Mouse (Mus musculus): ENCODE data around the gene Arhgef19. TPM values are rescaled to one million over a fixed set of nuclear protein-coding genes. Genes with fewer than 3 reads are reported as not detected.

The Arhgef19 gene
- total RNA-seq, 1 experiment from 2014 or later, result not detected

DNA sequence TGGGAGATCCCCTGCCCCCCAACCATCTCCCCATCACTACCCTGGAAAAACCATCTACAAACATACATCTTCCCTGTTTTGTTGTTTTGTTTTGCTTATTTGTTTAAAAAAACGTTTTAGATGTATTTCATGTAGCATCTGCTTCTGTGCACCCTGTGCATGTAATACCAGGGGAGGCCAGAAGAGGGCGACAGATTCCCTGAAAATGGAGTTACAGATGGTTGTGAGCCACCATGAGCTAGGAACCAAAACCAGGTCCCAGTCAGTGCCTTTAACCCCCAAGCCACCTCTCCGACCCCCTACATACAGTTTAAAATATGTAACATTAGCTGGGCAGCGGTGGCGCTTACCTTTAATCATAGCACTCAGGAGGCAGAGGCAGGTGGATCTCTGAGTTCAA is 18.1 kb downstream of the Arhgef19 start:
- no peak for ATAC-seq (ENCODE audit: extremely low read depth, insufficient number of reproducible peaks, low FRiP score, poor library complexity, severe bottlenecking)

- ATAC-seq (ENCODE audit: extremely low read depth, insufficient number of reproducible peaks, low FRiP score, poor library complexity, severe bottlenecking), result no peak
These were observed 20.1 kb downstream of the Arhgef19 start for GRCm38 (mm10) chr4:141259413-141259812.

DNA sequence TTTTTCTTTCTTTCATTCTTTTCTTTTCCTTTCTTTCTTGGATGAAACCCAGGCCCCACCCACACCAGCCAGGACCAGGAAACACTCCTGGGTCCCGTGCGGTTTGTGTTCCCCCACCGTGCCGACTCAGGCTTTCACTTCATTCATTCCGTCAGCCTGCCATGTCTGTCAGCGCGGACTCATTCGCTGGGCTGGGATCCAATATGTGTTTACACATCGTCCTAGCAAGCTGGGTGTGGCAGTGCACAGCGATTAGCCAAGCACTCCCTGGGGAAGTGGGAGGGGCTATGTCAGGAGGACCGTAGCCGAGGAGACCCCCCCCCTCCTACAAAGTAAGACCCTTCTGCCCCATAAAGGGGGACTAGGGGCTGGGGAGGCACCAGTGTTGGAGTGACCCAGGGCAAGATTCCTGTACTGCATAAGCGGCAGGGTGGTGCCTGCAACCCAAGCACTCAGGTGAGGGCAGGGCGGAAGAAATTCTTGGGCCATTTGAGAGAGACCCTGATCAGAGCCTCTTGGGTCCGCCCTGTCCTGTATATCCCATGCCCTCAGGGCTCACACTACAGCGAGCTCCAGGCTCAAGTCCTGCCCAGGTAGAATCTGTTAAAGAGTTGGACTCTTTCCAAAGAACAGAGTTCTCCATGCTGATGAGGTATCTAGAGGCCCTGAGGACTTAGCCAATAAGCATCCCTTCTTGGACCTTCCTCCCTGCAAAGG is 20.9 kb downstream of the Arhgef19 start:
- ATAC-seq (ENCODE audit: extremely low read depth, insufficient number of reproducible peaks, low FRiP score, poor library complexity, severe bottlenecking), result no peak

DNA sequence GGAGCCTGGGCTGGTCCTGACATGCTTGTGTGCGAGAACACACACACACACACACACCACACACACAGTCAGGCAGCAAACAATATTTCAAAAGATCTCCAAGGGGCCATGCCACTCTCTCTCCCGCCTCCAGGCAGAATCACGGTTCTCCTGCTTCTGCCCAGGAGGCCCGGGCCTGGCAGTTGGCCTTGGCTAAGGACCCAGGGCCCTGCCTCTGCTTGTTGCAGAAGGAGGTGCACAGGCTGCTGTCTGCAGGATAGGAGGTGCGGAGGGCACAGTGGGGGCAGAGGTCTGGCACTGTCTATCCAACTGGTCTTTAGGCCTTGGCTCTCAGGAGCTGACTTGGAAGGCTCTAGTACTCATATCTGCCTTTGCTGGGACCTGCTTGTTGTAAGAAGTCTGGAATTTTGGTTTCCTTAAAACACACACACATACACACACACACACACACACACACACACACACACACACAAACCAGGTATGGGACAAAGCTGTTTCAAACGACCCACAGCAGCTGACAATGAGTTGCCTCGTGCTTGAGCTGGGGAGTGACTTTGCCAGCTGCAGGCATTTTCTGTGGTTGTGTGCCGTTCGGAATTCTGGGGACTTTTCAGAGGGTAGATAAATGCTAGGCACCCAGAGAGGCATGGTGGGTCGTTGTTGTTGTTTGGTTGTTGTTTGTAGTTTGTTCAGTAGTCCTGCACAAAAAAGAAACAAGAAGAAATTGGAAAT is 23.8 kb downstream of the Arhgef19 start:
- no peak for ATAC-seq (ENCODE audit: extremely low read depth, insufficient number of reproducible peaks, low FRiP score, poor library complexity, severe bottlenecking)

DNA sequence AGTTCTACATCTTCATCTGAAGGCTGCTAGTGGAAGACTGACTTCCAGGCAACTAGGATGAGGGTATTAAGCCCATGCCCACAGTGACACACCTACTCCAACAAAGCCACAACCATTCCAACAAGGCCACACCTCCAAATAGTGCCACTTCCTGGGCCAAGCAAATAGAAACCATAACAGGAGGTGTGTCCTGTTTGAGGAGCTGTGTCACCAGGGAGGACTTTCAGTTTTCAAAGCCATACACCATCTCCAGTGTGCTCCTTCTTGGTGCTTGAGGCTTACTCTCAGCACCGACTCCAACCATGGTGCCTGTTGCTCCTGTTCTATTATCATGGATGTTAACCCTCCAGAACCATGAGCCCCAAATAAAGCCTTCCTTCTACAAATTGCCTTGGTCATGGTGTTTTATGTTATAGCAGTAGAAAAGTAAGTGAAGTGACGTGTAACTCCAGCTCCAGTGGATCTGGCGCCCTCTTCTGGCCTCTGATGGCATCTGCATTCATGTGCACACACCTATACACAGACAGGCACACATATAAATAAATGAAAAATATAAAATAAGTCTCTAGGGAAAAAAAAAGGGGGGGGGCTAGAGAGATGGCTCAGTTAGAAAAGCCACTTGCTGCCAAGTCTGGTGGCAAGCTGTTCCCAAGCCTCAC is 26.8 kb downstream of the Arhgef19 start:
- ATAC-seq (ENCODE audit: extremely low read depth, insufficient number of reproducible peaks, low FRiP score, poor library complexity, severe bottlenecking), result no peak

DNA sequence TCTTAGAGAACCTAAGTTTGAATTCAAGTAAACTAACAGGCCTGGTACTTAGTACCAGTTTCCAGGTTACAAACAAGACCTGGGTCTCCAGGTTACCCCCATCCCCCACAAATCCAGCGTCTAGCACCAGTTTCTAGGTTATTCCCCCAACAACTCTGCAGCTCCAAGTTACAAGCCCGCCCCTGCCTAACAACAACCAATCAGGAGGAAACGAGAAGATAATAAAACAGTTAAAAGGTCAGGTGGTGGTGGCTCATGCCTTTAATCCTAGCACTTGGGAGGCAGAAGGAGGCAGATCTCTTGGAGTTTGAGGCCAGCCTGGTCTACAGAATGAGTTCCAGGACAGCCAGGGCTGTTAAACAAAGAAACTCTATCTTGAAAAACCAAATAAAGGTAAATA is 28.0 kb downstream of the Arhgef19 start:
- ATAC-seq (ENCODE audit: extremely low read depth, insufficient number of reproducible peaks, low FRiP score, poor library complexity, severe bottlenecking), result no peak

- 0 out of 2 replicates have a peak, but pooled peaks have one; percentile 24 for ATAC-seq (ENCODE audit: extremely low read depth, insufficient number of reproducible peaks, low FRiP score, poor library complexity, severe bottlenecking)
These were observed 28.5 kb downstream of the Arhgef19 start for GRCm38 (mm10) chr4:141267837-141268236.

- ATAC-seq (ENCODE audit: extremely low read depth, insufficient number of reproducible peaks, low FRiP score, poor library complexity, severe bottlenecking), result no peak
These were observed 29.1 kb downstream of the Arhgef19 start for GRCm38 (mm10) chr4:141268350-141268749.

- no peak for ATAC-seq (ENCODE audit: extremely low read depth, insufficient number of reproducible peaks, low FRiP score, poor library complexity, severe bottlenecking)
These were observed 29.8 kb downstream of the Arhgef19 start for GRCm38 (mm10) chr4:141269080-141269479.

DNA sequence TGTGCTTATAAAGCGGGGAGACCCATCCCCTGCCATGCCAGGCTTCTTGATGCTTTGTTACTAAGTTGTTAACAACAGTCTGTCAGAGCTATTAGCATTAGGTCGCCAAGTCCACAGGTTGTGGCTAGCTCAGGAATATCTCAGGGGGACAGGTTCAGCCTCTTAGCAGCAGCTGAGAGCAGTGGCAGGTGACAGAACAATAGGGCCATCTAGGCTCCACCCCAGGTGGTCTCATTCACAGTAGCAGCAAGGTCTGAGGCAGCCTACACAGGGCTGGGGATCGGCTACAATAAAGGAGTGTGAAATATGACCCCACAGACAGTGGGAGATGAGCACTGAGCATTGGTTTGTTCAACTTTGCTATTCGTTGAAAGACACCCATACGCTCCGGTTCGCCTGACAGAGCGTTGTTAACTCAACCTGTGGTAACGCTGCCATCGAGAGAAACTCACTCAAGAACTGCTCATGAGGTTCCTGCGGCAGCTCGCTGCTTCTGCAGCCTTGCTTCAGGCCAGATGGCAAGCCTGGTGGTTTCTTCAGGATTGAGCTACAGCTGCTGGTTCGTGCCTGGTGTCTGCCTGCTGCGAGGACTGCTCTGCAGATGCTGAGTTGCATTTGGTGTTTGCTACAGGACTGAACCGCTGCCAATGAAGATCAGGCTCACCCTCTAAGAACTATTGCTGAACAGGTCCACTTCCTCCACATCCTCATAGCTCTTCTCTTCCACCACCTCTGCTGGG is 31.1 kb downstream of the Arhgef19 start:
- no peak for ATAC-seq (ENCODE audit: extremely low read depth, insufficient number of reproducible peaks, low FRiP score, poor library complexity, severe bottlenecking)

DNA sequence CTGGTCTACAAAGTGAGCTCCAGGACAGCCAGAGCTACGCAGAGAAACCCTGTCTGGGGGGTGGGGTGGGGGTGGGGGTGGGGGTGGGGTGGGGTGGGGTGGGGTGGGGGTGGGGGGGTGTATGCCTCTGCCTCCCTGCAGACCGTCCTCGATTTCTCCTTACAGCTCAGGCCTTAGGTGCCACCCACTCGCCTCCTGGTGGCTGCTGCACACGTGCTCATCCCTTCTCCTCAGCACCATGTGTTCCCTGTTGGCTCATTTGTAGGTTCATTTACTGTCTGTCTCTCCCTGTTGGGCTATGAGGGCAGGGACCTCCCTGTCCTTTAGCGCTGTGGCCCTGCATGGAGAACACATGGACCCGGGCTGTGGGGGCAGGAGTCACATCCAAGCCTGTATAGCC is 31.9 kb downstream of the Arhgef19 start:
- no peak for ATAC-seq (ENCODE audit: extremely low read depth, insufficient number of reproducible peaks, low FRiP score, poor library complexity, severe bottlenecking)

- ATAC-seq (ENCODE audit: extremely low read depth, insufficient number of reproducible peaks, low FRiP score, poor library complexity, severe bottlenecking), result no peak
These were observed 32.4 kb downstream of the Arhgef19 start for GRCm38 (mm10) chr4:141271721-141272120.

DNA sequence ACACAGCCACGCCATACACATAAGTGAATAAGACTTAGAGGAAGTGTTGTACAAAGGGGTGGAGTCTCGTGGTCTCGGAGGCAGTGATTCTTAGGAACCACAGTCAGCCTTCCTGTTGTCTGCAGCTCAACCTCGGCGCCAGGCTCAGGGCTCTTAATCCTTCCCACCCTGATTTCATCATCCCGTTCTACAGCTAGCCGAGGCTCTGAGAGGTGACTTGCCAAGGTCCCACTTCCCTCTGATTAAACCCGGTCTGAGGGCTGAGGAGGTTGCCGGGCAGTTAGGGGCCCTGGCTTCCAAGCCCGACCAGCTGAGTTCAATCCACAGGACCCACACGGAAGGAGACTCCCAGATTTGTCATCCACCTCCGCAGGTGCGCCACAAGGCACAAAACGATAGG is 33.6 kb downstream of the Arhgef19 start:
- peak; percentile 41 for ATAC-seq (ENCODE audit: extremely low read depth, insufficient number of reproducible peaks, low FRiP score, poor library complexity, severe bottlenecking)

DNA sequence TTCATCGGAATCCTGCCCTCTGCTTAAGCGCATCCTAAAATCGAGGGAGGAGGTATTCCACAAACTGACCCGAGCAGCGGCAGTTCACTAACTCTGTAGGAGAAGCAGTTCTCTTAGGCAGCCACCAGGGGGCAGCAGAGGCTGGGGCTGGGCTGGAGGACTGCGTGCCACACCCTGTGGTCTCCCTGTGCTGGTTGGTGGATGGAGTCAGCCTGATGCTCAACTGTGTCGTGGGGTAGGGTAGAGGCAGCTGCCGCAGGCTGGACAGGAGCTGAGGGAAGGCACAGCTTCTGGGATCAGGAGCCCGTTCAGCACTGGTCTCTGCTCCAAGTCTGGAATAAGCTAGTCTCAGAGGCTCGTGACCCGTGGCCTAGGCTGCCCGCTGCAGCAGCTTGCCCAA is 34.0 kb downstream of the Arhgef19 start:
- ATAC-seq (ENCODE audit: extremely low read depth, insufficient number of reproducible peaks, low FRiP score, poor library complexity, severe bottlenecking), result peak; percentile 74

GRCm38 (mm10) chr4:141274485-141275341 is 35.4 kb downstream of the Arhgef19 start:
- ATAC-seq (ENCODE audit: extremely low read depth, insufficient number of reproducible peaks, low FRiP score, poor library complexity, severe bottlenecking), result no peak

GRCm38 (mm10) chr4:141277157-141277556 is 37.9 kb downstream of the Arhgef19 start:
- no peak for ATAC-seq (ENCODE audit: extremely low read depth, insufficient number of reproducible peaks, low FRiP score, poor library complexity, severe bottlenecking)

GRCm38 (mm10) chr4:141278154-141278553 is 38.9 kb downstream of the Arhgef19 start:
- ATAC-seq (ENCODE audit: extremely low read depth, insufficient number of reproducible peaks, low FRiP score, poor library complexity, severe bottlenecking), result no peak

- no peak for ATAC-seq (ENCODE audit: extremely low read depth, insufficient number of reproducible peaks, low FRiP score, poor library complexity, severe bottlenecking)
These were observed 40.0 kb downstream of the Arhgef19 start for GRCm38 (mm10) chr4:141279327-141279726.
